Mouse (Mus musculus) layer of hippocampus, postnatal 10 days (tissue): Measurements from ENCODE around the gene Borcs8. TPM values are rescaled to one million over a fixed set of nuclear protein-coding genes. Genes with fewer than 3 reads are reported as not detected.

ENCODE experiments used
- DNase-seq, 2 experiments: peaks; one replicate each; pipeline ENCODE4 v3.0.0; 2021; ENCODE audit warnings: low spot score in 2 of 2
- total RNA-seq, 2 experiments: library from RNA; stranded (reverse); gene quantifications; 2 replicates each; pipeline ENCODE4 v1.2.3; 2021

Gene Borcs8
- total RNA-seq, 2 experiments from 2014 or later: 39.9 to 46.5 TPM

GRCm38 (mm10) chr8:70131166-70131883 lies 8.0 kb upstream of the Borcs8 start, which contains the start of gene Nr2c2ap:
Gene Nr2c2ap (plus strand): TSS chr8:70131333.
- DNase-seq: peak; percentile 74 to 81

GRCm38 (mm10) chr8:70134086-70134485 lies 5.2 kb upstream of the Borcs8 start:
- no peak for DNase-seq

- no peak for DNase-seq
These were observed 4.4 kb upstream of the Borcs8 start for GRCm38 (mm10) chr8:70134931-70135330.

GRCm38 (mm10) chr8:70136591-70136990 lies 2.7 kb upstream of the Borcs8 start:
- no peak for DNase-seq

DNA sequence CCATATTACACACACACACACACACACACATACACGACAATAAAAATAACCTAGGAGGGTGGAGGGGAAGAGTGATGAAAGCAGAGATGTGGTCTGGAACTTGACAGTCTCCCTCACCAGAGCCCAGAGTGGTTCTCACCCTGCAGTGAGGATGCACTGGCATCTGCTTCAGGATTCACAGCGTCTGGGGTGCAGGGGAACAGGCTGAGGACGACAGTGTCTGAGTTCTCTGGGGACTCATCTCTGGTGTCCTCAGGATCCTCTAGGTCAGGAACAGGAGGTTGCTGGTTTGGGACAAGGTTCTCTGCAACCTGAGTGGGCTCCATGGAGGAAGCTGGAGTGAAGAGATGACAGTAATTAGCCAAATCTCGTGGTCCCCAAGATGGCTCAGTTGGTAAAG lies 1.4 kb upstream of the Borcs8 start:
- no peak for DNase-seq

GRCm38 (mm10) chr8:70139981-70140380 lies 682 bp downstream of the Borcs8 start:
- no peak for DNase-seq

DNA sequence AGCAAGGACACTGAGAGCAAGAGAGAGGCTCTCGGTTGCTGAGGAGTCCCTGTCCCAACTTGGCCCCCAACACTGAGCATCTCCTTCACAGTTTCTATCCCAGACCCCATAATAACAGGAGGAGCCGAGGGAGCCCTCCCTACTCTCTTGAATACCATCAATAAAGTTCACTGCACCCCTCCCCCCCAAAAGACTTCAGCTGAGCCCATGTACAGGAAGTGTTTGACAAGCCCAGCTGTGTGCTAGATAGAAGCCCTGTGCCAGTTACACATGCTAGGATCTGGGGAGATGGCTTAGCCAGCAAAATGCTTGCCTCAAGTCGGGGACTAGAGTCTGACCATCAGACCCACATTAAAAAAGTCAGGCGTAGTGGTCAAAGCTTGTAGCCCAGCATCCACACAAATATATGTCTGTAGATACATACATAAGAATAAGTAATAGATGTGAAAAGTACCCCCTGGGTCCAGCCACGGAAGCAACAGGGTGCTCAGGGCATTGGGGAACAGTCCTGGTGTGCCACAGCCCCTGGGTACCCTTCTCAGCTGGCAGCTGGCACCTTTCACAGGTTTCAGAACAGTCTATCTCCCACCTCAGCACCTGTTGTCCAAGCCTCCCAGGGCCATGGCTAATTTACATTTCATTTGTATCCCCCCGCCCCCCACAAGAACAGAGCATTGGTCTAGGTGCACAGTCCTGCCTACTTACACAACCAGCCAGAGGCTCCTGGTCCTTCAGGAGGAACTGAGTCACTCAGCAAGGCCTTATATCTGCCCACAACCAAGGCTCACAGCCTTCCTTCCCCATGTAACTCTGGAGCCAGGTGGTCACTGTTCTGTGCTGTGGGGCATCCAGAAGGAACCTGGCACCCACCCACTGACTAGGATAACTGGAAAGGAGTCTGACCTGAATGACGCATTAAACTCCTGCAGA lies 8.6 kb downstream of the Borcs8 start:
- no peak for DNase-seq

DNA sequence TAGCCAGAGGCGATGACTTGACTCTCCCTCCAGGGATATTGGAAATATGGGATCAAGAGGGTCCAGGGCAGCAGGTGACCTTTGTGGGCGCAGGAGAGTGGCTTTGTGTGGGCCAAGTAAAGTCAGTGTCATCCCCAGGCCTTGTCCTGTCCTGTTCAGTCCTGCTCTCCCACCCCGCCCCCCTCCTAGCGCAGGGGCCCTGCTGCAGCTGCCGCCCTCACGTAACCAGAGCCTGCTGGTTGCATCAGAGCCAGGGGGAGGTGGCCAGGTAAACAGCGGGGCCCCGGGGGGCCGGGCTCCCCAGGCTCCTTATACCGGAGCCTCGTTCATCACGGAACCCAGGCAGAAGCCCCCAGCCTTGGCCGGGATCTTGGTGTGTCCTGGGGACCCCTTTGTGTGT lies 10.9 kb downstream of the Borcs8 start:
- no peak for DNase-seq

DNA sequence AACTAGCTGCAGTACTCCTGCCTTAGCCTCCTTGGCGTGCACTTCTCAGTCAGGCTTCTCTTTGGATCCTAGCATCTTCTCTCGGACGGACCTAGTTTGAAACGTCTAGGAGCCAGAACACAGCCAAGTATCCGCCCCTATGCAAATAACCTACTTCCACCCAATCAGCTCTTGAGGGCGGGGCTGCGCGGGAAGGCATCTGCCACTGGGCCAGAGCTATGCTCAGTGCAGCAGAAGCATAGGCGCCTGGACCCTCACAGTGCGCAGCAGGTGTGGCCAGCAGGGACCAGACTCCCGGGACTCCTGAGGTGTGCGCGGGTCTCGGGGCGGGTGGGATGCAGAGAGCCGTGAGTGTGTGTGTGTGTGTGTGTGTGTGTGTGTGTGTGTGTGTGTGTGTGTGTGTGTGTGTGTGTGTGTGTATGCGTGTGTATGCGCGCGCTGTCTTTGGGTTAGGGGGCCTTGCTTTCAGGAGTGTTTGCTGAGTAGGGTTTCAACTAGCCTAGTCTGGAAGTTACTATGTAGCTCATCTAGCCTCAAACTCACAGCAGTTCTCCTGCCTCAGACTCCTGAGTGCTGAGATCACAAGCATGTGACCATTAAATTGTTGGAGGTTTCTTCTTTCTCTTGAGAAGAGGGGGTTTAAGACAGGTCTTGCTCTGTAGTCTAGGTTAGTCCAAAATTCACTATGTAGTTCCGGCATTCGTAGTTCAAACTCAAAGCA lies 13.4 kb downstream of the Borcs8 start:
- peak; percentile 57 to 67 for DNase-seq

- DNase-seq: no peak
These were observed 18.0 kb downstream of the Borcs8 start for GRCm38 (mm10) chr8:70157240-70157800.

GRCm38 (mm10) chr8:70158069-70158853 lies 19.0 kb downstream of the Borcs8 start:
- DNase-seq: peak; percentile 69 to 79

- no peak for DNase-seq
These were observed 19.9 kb downstream of the Borcs8 start for GRCm38 (mm10) chr8:70159211-70159610.

DNA sequence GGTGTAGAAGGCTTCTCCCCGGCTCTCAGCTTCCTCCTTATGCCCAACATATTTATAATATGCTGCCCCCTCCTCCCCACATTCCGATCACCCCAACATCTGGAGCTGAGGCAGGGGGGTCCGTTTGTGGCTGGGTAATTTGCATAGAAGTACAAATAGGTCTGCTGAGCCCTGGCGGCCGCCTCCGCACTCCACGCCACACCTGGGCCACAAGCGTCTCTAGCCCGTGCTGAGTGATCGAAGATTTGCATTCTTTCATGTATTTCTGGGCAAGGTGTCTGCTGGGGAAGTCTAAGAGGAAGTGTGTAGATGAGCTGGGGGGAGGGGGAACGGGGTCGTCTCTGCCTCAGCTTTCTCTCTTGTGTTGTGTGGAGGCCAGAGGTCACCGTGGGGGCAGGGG lies 20.7 kb downstream of the Borcs8 start:
- DNase-seq: no peak

DNA sequence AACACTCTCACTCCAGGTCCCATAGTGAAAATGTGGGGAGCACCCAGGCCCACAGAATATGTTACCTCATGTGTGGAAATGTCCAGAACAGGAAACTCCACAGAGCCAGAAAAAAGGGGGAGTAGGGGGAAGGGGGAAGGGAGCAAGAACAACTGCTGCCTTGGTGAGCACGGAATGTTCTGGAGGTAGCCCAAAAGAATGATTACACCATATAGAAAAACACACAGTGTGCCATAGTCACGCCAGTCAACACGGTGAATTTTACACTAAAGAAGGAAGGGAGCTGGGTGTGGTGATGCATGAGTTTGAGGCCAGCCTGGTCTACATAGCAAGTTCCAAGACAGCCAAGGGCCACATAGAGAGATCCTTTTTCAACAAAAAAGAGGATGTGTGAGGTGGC lies 24.0 kb downstream of the Borcs8 start:
- no peak for DNase-seq

GRCm38 (mm10) chr8:70166504-70167110 lies 27.3 kb downstream of the Borcs8 start:
- DNase-seq: peak; percentile 77 to 81

- DNase-seq: no peak
These were observed 30.8 kb downstream of the Borcs8 start for GRCm38 (mm10) chr8:70170116-70170515.

DNA sequence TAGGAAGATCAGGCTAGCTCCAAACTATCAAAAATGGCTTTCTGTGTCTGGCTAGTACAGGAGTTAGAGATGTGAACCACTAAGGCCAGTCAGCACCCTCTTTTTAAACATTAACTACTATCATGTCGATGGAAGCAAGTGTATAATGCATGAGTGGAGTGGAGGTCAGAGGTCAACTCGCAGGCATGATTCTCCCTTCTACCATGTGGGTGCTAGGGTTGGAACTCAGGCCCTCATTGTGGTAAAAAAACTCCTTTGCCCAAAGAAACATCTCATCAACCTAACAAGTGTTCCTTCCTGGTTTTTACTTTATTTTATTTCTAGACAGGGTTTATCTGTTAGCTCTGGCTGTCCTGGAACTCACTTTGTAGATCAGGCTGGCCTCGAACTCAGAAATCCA lies 31.4 kb downstream of the Borcs8 start:
- no peak for DNase-seq

DNA sequence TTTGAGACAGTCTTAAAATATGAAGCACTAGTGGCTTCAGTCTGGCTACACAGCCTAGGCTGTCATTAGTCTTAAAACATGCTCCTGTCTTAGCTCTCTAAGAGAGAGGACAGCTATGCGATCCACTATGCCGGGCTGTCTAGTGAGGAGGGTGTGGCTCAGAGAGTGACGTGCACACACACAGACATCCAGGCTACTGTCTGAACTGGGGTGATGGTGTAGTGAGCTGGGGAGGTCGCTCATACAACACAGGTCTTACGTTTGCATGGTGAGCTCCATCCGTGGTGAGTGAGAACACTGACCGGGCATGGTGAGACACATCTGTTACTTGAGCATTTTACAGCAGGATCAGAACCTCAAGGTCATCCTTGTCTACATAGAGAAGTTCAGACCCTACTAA lies 31.9 kb downstream of the Borcs8 start:
- DNase-seq: no peak

DNA sequence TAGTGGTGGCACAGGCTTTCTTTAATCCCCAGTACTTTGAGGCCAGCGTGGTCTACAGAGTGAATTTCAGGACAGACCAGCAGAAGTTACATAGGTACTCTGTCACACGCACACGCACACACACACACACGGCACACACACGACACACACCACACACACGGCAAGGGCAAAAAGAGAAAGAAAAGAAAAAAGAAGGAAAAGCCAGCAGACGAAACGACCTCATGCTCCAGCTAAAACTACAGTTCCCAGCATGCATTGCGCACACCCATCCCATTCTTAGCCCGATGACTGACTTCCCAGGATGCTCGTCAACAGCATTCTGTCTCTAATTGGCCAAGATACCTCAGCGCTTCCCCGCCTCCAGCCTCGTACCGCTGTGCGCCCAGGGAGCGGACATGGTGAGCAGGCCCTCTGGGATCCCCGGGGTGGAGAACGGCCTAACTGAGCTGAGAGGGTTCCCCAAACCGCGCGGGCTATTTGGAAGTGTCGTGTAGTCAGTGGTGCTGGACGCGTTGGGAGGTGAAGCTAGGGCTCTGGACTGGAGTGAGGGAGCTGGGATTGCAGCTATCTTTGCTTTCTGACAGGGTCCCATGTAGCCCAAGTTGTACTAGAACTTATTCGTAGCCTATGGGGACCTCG lies 32.9 kb downstream of the Borcs8 start, which contains the start of gene Tmem161a:
TSS of gene Tmem161a (plus strand) at position 314 of the 639 bp plus-strand sequence.
- peak; percentile 88 to 90 for DNase-seq
